Mouse (Mus musculus): Measurements from ENCODE around the gene Tmem119. TPM values are rescaled to one million over a fixed set of nuclear protein-coding genes. Genes with fewer than 3 reads are reported as not detected.

The Tmem119 gene
- polyA plus RNA-seq, 1 experiment: 0.03 TPM

GRCm38 (mm10) chr5:113840443-113840842 is 40.1 kb upstream of the Tmem119 start:
- H3K36me3 ChIP-seq (ENCODE audit: control insufficient read depth): peaks cover 37% of the 10 kb centered on the region
- no peak overlapping the region for H3K4me3 ChIP-seq (replicated peaks)

GRCm38 (mm10) chr5:113836961-113837360 is 36.6 kb upstream of the Tmem119 start:
- Histone ChIP-seq H3K36me3 (ENCODE audit: control insufficient read depth) (peaks cover 3% of the 10 kb centered on the region), H3K9me3 (ENCODE audit: control insufficient read depth, low read length) (no peaks in the 10 kb centered on the region), H3K4me1 (ENCODE audit: control insufficient read depth) (0 out of 2 replicates have a peak, but pooled peaks cover 1% of the 10 kb centered on the region), H3K4me3 (replicated peaks) (no peak overlapping the region), H3K27me3 (ENCODE audit: control insufficient read depth) (no peaks in the 10 kb centered on the region)
- no peak for TF ChIP-seq GATA1 (IDR thresholded peaks at IDR 0.05; ENCODE audit: low read length)
- TF ChIP-seq TAL1 (IDR thresholded peaks at IDR 0.05; ENCODE audit: low read length): no peak

More at GRCm38 (mm10) chr5:113840443-113840842, 40.1 kb upstream of the Tmem119 start:
- no peaks in the 10 kb centered on the region for H3K27me3 ChIP-seq (ENCODE audit: control insufficient read depth)
- H3K4me1 ChIP-seq (ENCODE audit: control insufficient read depth): peaks cover 12% of the 10 kb centered on the region
- TF ChIP-seq GATA1 (IDR thresholded peaks at IDR 0.05; ENCODE audit: low read length) (no peak), TAL1 (IDR thresholded peaks at IDR 0.05; ENCODE audit: low read length) (no peak)
- H3K9me3 ChIP-seq (ENCODE audit: control insufficient read depth, low read length): no peaks in the 10 kb centered on the region

GRCm38 (mm10) chr5:113833316-113833947 is 33.1 kb upstream of the Tmem119 start:
- H3K4me1 ChIP-seq (ENCODE audit: control insufficient read depth): peaks cover 15% of the 10 kb centered on the region
- TF ChIP-seq TAL1 (IDR thresholded peaks at IDR 0.05; ENCODE audit: low read length) (no peak), GATA1 (IDR thresholded peaks at IDR 0.05; ENCODE audit: low read length) (no peak)
- H3K27me3 ChIP-seq (ENCODE audit: control insufficient read depth): no peaks in the 10 kb centered on the region
- H3K9me3 ChIP-seq (ENCODE audit: control insufficient read depth, low read length): no peaks in the 10 kb centered on the region
- H3K4me3 ChIP-seq (replicated peaks): no peak overlapping the region
- no peaks in the 10 kb centered on the region for H3K36me3 ChIP-seq (ENCODE audit: control insufficient read depth)

- Histone ChIP-seq H3K4me1 (ENCODE audit: control insufficient read depth) (peaks cover 19% of the 10 kb centered on the region), H3K4me3 (replicated peaks) (no peak within 1 kb of the TSS), H3K9me3 (ENCODE audit: control insufficient read depth, low read length) (no peaks in the 10 kb centered on the region), H3K27me3 (ENCODE audit: control insufficient read depth) (no peaks in the 10 kb centered on the region), H3K36me3 (ENCODE audit: control insufficient read depth) (no peaks in the 10 kb centered on the region)
- TF ChIP-seq GATA1 (IDR thresholded peaks at IDR 0.05; ENCODE audit: low read length): no peak
- TF ChIP-seq TAL1 (IDR thresholded peaks at IDR 0.05; ENCODE audit: low read length): no peak
Observed at GRCm38 (mm10) chr5:113832490-113832901, 32.2 kb upstream of the Tmem119 start, which contains the start of gene Selplg. TSS of gene Selplg (minus strand) at chr5:113832644.

- Histone ChIP-seq H3K4me3 (replicated peaks) (no peak overlapping the region), H3K36me3 (ENCODE audit: control insufficient read depth) (no peaks in the 10 kb centered on the region), H3K9me3 (ENCODE audit: control insufficient read depth, low read length) (no peaks in the 10 kb centered on the region), H3K27me3 (ENCODE audit: control insufficient read depth) (no peaks in the 10 kb centered on the region), H3K4me1 (ENCODE audit: control insufficient read depth) (peaks cover 19% of the 10 kb centered on the region)
- TF ChIP-seq TAL1 (IDR thresholded peaks at IDR 0.05; ENCODE audit: low read length) (no peak), GATA1 (IDR thresholded peaks at IDR 0.05; ENCODE audit: low read length) (no peak)
Observed at GRCm38 (mm10) chr5:113831741-113832140, 31.4 kb upstream of the Tmem119 start.

- Histone ChIP-seq H3K27me3 (ENCODE audit: control insufficient read depth) (no peaks in the 10 kb centered on the region), H3K36me3 (ENCODE audit: control insufficient read depth) (no peaks in the 10 kb centered on the region), H3K9me3 (ENCODE audit: control insufficient read depth, low read length) (no peaks in the 10 kb centered on the region), H3K4me3 (replicated peaks) (no peak overlapping the region), H3K4me1 (ENCODE audit: control insufficient read depth) (peaks cover 19% of the 10 kb centered on the region)
- TF ChIP-seq TAL1 (IDR thresholded peaks at IDR 0.05; ENCODE audit: low read length) (no peak), GATA1 (IDR thresholded peaks at IDR 0.05; ENCODE audit: low read length) (no peak)
Observed at GRCm38 (mm10) chr5:113830796-113831195, 30.5 kb upstream of the Tmem119 start.

DNA sequence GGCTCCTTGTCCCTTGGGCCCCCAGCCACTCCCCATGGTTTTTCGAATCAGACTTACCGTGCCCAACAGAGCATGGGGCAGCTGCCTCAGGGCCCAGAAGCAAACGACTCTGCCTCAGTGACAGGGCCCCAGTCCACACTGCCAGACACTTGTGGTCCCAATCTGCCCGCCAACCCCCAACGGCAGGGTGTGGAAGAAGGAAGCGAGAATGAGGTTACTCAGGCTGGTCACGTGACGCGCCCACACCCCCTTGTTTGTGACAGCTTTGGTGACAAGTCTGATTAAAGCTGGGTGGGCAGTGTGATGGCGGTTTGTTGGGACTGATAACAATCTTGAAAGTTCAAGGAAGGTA is 30.0 kb upstream of the Tmem119 start:
- peak overlapping the region; percentile 45 for H3K4me3 ChIP-seq (replicated peaks)
- no peaks in the 10 kb centered on the region for H3K27me3 ChIP-seq (ENCODE audit: control insufficient read depth)
- H3K36me3 ChIP-seq (ENCODE audit: control insufficient read depth): no peaks in the 10 kb centered on the region
- peaks cover 22% of the 10 kb centered on the region for H3K4me1 ChIP-seq (ENCODE audit: control insufficient read depth)
- TF ChIP-seq TAL1 (IDR thresholded peaks at IDR 0.05; ENCODE audit: low read length) (no peak), GATA1 (IDR thresholded peaks at IDR 0.05; ENCODE audit: low read length) (no peak)
- H3K9me3 ChIP-seq (ENCODE audit: control insufficient read depth, low read length): no peaks in the 10 kb centered on the region

GRCm38 (mm10) chr5:113829566-113830291 is 29.4 kb upstream of the Tmem119 start:
- Histone ChIP-seq H3K4me3 (replicated peaks) (peak overlapping the region; percentile 45), H3K9me3 (ENCODE audit: control insufficient read depth, low read length) (no peaks in the 10 kb centered on the region), H3K4me1 (ENCODE audit: control insufficient read depth) (peaks cover 24% of the 10 kb centered on the region), H3K27me3 (ENCODE audit: control insufficient read depth) (no peaks in the 10 kb centered on the region), H3K36me3 (ENCODE audit: control insufficient read depth) (no peaks in the 10 kb centered on the region)
- no peak for TF ChIP-seq GATA1 (IDR thresholded peaks at IDR 0.05; ENCODE audit: low read length)
- no peak for TF ChIP-seq TAL1 (IDR thresholded peaks at IDR 0.05; ENCODE audit: low read length)

DNA sequence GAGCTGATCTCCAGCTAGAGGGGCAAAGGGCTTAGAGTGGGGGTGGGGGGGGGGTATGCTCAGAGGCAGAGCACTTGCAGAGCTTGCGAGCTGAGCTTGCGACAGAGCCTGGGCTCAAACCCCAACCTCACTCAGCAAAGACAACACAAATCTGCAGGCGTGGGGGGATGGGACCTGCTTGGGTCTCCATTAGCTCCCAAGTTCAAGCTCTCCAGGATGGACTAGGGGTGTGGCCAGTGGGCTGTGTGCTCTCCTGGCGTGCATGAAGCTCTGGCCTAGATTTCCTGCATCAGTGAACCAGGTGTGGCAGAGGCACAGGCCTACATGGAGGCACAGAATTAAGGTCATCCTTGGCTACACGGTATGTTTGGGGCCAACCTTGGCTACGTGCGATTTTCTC is 28.2 kb upstream of the Tmem119 start:
- H3K4me1 ChIP-seq (ENCODE audit: control insufficient read depth): peaks cover 24% of the 10 kb centered on the region
- no peaks in the 10 kb centered on the region for H3K36me3 ChIP-seq (ENCODE audit: control insufficient read depth)
- no peak overlapping the region for H3K4me3 ChIP-seq (replicated peaks)
- H3K27me3 ChIP-seq (ENCODE audit: control insufficient read depth): no peaks in the 10 kb centered on the region
- no peaks in the 10 kb centered on the region for H3K9me3 ChIP-seq (ENCODE audit: control insufficient read depth, low read length)
- TF ChIP-seq TAL1 (IDR thresholded peaks at IDR 0.05; ENCODE audit: low read length) (no peak), GATA1 (IDR thresholded peaks at IDR 0.05; ENCODE audit: low read length) (no peak)
